Mouse (Mus musculus) left cerebral cortex, adult 11 months (tissue): ENCODE measurements around the gene Prkn.
A peak's percentile ranks its signal among the peaks of the same experiment; 100 is the strongest.

ENCODE experiments used
- DNase-seq: peaks from one replicate; pipeline ENCODE4 v3.0.0; 2022; ENCODE audit warnings: low spot score

The Prkn gene

DNA sequence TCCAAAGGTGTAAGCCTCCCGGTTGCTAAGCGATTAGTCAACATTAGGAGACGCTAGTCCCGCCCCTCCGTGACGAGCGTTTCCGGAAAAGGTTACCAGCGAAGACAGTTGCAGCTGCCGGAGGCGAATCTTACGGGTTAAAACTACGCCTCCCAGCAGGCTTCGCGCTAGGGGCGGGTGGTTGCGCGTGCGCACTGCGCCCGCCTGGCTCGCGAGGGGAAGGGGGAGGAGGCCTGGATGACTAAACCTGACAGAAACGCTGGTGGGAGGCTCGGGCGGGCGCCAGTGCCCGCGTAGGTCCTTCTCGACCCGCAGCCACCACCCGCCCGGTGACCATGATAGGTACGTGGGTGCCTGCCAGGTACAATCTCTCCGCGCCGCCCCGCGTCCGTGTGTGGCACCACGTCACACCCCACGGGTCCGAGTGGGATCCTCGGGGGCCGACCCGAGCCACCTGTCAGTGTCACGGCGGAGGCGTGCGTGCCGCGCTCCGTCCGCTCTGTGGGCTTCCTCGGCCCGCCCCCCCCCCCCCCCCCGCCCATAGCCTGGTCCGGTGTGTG is at the start of gene Prkn, which contains the start of gene Pacrg:
Gene Prkn (plus strand): TSS at position 237 of the 560 bp plus-strand sequence.
Gene Pacrg (minus strand): TSS at position 164 of the 560 bp plus-strand sequence.
- DNase-seq, result peak; percentile 98

DNA sequence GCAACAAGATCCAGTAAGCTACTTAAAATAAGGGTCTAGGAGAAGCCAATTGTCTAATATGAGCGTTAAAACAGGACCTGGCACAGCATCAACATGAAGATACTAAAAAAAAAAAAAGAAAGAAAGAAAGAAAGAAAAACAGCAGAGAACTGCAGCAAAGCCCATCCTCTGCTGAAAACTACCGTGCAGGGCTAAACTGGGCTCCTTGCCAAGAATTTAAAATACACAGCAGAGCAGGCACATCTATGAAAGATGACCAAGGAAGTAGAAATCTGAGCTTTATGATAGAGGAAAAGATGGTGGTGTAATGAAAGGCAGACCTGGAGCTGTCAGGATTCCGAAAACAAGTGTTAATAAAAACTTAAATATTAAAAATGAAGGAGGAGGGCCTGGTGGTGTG is 48.5 kb upstream of the Prkn start:
- DNase-seq, result no peak

GRCm38 (mm10) chr17:10806692-10807091 is 33.5 kb upstream of the Prkn start:
- no peak for DNase-seq

- DNase-seq, result no peak
Observed at GRCm38 (mm10) chr17:10807261-10807998, 32.8 kb upstream of the Prkn start.

GRCm38 (mm10) chr17:10808571-10808970 is 31.6 kb upstream of the Prkn start:
- DNase-seq, result no peak

- DNase-seq, result no peak
Observed at GRCm38 (mm10) chr17:10818971-10819370, 21.2 kb upstream of the Prkn start.

DNA sequence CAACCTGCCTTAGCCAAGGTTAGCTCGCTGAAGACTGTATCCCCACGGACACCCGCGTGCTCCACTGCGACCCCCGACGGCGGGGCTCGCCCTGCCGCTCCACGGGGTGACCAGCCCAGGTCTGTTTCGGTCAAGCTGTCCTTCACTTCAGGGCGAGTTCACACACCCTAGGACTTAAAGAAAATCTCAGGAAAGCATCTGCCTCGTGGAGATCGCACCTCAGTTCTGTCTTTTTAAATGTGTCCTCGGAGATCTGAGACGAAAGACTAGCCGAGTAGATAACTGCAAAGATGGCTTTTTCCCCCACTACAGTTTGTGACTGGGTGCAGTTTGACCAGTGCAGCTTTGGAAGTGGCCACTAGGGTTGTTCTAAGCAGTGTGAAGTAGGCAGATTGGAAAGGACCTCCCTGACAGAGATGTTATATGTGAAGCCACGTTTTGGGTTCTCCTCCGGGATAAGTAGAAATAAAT is 582 bp downstream of the Prkn start:
- DNase-seq, result peak; percentile 38

GRCm38 (mm10) chr17:10854207-10854606 is 14.0 kb downstream of the Prkn start:
- DNase-seq, result no peak

DNA sequence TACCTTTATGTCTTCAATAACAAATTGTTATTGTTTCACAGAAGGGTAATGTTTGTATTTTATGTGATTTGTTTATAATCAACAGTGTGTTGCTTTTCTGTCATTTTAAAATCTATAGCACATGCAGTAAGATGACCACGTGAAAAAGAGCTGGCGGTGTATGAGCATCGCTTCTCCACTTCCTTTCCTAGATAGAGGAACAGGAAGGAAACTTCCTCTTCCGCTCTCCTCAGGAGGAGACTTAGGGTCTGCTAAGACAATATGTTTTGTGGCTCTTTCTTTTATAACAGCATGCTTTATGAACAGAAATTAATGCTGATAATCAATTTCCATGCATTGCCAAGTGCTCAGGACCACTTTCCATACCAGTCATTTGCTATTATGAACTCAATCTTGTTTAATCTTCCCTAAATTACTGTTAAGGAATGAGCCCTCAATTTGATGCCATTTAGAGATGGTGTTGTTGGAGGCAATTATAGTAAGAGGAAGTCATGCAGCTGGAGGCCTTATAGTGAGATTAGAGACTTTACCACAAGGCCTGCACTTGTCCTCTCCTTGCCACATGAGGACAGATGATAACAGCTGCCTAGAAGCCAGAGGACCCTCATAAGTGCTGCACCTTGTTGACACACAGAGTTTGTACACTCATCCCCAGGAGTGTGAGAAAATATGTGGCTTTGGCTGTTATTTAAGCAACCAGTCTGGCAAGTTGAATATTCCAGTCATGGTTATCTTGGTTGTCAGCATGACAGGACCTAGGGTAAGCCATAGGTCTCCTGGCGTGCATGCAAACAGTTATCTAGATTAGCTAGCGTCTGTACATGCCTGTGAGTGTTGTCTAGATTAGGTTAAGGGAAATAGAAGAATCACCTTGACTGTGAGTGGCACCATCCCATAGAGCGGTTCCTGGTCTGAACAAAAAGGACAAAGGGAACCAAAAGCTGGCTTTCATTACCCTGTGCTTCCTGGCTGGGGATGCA is 34.3 kb downstream of the Prkn start:
- no peak for DNase-seq

DNA sequence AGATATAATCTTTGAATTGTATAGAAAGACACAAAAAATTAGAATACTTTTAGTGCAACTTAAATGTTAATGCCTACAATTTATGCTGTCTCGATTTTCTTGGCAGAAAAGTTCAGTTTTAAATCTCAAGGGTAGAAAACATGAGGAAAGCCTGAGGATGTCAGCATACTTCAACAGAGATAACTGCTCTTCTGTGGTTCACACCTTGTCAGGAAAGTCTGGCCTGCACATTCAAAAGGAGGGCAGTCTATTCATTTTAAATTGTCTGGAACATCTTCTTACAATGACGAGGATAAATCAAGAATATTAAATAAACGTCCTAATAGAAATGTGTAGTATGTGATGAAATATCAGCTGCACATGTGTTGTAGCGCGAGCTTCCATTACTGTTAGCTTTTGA is 38.8 kb downstream of the Prkn start:
- no peak for DNase-seq

DNA sequence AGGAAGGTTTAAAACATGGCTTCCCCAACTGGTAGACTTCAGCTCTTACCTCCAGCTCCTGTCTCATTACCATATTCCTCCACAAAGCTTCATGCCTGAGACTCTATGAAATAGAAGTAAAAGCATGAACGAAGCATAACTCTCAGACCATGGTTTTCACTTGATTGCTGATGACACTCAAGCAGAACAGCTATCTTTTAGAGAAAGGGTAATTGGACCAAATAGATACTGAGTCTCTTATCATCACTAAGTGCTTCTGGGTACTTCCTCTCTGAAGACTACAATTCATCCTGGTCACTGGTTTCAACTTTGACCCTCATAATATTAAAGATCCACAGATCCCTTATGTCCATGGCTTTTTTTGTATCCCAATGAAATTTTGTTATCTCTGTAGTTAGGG is 42.1 kb downstream of the Prkn start:
- no peak for DNase-seq

DNA sequence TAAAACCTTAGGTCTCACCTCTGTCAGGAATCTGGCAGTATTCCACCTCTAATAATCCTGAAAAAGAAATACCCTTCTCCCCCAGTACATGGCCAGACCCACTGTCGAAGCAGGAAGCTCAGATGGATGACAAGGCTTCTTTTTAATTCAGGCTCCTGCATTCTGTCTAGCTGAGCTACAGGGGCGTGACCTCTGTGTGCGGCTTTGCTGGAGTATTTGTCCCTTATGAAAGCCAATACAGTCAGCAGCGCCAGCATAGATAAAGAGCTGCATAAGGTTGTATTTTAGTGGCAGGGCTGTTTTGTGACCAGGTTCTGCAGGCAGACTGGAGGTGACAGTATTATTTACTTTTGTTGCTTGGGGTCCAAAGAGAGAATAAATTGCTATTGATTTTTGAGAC is 47.7 kb downstream of the Prkn start:
- no peak for DNase-seq

- no peak for DNase-seq
Observed at GRCm38 (mm10) chr17:10901686-10902228, 61.6 kb downstream of the Prkn start.

DNA sequence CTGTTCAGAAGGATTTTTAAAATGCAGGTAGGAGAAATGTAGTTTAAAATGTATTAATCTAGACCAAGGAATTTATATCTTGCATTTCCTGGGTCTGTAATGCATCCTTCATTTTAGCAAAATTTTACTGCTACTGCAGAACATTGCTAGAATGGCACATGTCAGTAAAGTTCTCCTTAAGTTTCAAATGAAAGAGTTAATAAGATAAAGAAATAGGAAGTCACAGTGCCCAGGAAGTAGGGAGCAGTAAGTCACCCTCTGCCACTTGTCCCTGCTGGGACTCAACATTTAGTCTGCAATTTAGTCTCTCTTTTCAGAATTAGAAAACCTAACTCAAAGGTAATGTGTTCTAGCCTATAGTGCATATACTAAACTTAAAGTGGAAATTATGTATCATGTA is 96.5 kb downstream of the Prkn start:
- DNase-seq, result no peak

DNA sequence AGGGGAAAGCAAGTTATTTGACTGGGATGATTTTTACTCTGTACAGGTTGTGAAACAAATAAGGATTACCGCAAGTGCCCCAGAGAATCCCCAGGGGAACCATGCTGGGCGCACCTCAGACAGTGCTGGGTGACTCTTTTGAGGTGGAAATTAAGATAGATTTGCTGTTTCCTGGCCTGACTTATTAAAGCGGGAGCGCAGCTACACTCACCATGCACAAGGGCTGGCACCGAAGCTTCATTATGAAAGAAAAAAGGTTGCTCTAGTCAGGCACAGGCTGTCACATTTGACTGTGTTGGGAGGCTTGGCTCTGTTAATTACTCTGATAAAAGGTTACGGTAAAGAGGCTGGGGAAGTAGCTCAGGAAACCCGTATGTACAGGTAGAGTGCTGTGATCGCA is 97.7 kb downstream of the Prkn start:
- no peak for DNase-seq

DNA sequence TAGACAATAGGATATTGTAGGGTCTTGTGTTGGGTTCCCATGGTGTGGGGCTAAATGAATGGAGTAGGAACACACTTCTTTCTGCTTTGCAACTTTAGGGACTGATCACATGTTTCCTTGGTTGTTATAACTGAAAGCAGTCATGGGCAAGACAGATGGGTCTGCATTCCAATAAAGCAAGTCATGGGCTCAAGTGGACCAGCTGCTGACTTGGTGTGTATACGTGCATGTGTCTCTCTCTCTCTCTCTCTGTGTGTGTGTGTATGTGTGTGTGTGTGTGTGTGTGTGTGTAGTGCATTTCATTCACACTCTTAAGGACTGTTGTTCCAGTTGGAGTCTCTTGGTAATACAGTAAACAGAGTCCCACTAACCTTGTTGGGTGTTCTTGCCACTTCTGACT is 98.6 kb downstream of the Prkn start:
- no peak for DNase-seq

GRCm38 (mm10) chr17:10946552-10946951 is 106.4 kb downstream of the Prkn start:
- DNase-seq, result no peak

DNA sequence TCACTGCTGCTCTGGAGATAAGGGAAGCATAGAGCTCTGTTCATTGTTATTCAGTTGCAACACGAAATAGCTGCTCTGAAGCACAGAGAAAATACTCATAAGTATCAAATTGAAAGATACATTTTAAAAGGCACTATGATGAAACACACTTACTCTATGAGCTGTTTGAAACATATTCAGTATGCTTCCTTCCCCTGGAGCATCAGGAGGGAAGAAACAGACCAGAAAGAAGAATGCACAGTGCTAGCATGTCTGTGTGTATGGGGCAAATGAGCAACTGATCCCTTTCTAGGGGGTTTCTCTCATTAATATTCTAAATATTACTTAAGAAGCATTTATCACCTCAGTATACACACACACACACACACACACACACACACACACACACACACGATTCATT is 107.4 kb downstream of the Prkn start:
- DNase-seq, result no peak

- DNase-seq, result no peak
Observed at GRCm38 (mm10) chr17:10959066-10959864, 119.1 kb downstream of the Prkn start.

DNA sequence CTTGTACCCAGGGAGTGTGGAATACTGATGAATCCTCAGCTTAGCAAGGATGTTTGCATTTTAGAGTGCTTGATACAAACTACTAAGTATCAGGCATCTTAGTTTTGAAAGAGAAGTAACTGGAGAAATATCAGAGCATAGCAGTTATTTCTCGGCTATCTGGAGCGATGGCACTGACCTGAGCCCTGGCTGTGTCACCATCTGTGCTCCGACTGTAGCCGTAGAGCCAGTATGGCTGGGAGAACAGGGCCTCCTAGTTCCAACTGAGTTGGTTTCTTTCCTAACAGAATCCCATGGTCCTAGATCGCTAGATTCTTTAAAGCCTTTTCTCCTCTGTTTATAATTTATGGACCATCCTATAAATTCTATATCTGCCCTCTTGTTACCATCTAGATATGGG is 122.0 kb downstream of the Prkn start:
- no peak for DNase-seq

DNA sequence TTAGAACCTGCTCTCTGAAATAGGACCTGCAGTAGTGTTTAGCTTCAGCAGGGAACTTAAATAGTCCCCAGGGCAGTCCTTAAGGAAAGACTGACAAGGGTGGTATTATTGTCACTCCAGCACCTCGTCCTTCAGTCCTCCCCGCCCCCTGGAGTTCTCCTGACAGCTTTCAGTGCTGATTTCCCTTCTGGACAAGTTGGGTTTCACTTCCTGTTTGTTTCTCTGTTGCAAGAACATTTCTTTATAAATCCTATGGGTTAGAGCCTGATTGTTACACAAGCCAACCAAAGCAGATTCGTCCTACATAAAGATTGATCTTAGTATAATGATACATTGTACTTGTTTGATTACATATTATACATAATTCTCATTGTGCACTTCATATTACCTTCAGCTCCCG is 142.0 kb downstream of the Prkn start:
- no peak for DNase-seq
